Mouse (Mus musculus): ENCODE data around the gene Samhd1. TPM values are rescaled to one million over a fixed set of nuclear protein-coding genes. Genes with fewer than 3 reads are reported as not detected.
A peak's percentile ranks its signal among the peaks of the same experiment; 100 is the strongest.

Samhd1 gene
- polyA plus RNA-seq, 1 experiment from 2014 or later, result 18.0 TPM

DNA sequence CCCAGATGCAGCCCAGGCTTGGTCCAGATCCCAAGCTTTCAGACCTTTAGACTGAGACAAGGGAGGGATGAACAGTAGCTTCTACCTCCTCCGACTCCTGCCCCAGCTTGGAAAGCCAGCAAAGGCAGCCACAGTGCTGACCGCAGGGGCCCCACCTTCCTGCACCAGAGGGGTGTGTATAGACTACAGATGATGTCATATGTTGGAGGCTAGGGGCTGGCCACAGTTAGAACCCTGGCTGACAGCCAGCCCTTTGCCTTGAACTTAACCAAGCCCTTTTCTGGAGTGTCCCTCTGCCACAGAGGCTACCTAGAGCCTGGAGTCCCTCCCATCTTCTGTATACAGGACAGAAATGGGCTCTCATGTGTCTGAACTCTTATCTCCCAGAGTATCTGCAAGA is 63.5 kb downstream of the Samhd1 start:
- Histone ChIP-seq H3K4me1 (replicated peaks) (peaks cover 97% of the 10 kb centered on the region), H3K27ac (ENCODE audit: poor library complexity, severe bottlenecking) (peak overlapping the region; percentile 95), H3K27me3 (replicated peaks) (no peaks in the 10 kb centered on the region), H3K9me3 (replicated peaks) (no peaks in the 10 kb centered on the region), H3K4me3 (peak overlapping the region; percentile 13; the same call in 1 of the 2 replicates), H3K9ac (peak overlapping the region; percentile 69), H3K36me3 (0 out of 2 replicates have a peak, but pooled peaks cover 5% of the 10 kb centered on the region), H3K4me2 (peak overlapping the region; percentile 49)
- ATAC-seq (ENCODE audit: insufficient number of reproducible peaks, low FRiP score), result peak; percentile 70
- WGBS, result 14% methylated on average over 2 of the region's 2 CpGs

DNA sequence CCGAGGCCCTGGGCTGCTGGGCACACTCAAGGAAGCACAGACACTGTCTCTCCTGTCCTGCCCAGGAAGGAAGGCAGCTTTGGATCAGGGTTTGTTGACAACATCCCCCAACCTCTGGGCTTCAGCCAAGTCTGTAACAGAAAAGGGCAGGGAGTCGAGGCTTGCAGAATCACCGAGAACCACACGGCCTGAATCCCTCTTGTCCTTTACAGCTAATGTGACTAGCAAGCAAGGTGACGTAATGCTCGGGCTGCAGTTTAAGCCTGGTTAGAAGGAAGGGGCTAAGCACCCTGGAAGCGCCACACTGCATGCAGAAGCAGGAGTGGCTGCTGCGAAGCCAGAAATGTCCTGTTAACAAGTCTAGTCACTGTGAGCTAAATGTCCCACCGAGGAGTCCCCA is 64.7 kb downstream of the Samhd1 start:
- Histone ChIP-seq H3K4me3 (no peak overlapping the region), H3K27me3 (replicated peaks) (no peaks in the 10 kb centered on the region), H3K4me1 (replicated peaks) (peaks cover 95% of the 10 kb centered on the region), H3K27ac (ENCODE audit: poor library complexity, severe bottlenecking) (peak overlapping the region; percentile 95), H3K4me2 (peak overlapping the region; percentile 49), H3K9ac (peak overlapping the region; percentile 69), H3K9me3 (replicated peaks) (no peaks in the 10 kb centered on the region), H3K36me3 (0 out of 2 replicates have a peak, but pooled peaks cover 5% of the 10 kb centered on the region)
- no peak; the same call in 1 of the 2 replicates for ATAC-seq (ENCODE audit: insufficient number of reproducible peaks, low FRiP score)
- 19% methylated on average over 9 of the region's 9 CpGs for WGBS

DNA sequence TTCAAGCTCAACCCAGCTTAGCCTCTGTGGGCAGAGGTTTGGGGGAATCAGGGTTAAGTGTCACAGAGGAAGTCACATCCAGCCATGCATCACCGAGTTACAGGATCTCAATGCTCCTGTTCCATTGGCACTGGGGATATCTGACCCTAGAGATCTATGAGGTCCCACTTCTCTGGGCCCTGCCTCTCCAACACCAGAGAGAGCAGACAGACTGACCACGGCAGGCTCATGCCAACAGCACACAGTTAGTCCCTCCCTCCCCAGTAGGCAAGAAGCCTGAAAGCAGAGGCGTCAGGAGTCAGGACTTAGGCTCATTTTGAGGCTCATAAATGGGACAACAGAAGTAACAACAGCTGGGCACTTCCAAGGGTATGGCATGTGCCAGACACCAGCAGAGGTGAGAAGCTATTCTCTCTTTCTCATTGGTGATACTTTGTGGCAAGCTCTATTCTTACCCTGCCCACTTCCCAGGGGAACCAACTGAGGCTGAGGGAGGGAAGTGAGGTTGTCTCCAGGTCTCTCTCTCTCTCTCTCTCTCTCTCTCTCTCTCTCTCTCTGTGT is 65.2 kb downstream of the Samhd1 start:
- WGBS, result 30% methylated on average over 3 of the region's 3 CpGs
- Histone ChIP-seq H3K4me3 (no peak overlapping the region), H3K4me2 (peak overlapping the region; percentile 49), H3K9ac (peak overlapping the region; percentile 69), H3K4me1 (replicated peaks) (peaks cover 95% of the 10 kb centered on the region), H3K27me3 (replicated peaks) (no peaks in the 10 kb centered on the region), H3K9me3 (replicated peaks) (no peaks in the 10 kb centered on the region), H3K27ac (ENCODE audit: poor library complexity, severe bottlenecking) (peak overlapping the region; percentile 95), H3K36me3 (0 out of 2 replicates have a peak, but pooled peaks cover 5% of the 10 kb centered on the region)
- no peak for ATAC-seq (ENCODE audit: insufficient number of reproducible peaks, low FRiP score)

DNA sequence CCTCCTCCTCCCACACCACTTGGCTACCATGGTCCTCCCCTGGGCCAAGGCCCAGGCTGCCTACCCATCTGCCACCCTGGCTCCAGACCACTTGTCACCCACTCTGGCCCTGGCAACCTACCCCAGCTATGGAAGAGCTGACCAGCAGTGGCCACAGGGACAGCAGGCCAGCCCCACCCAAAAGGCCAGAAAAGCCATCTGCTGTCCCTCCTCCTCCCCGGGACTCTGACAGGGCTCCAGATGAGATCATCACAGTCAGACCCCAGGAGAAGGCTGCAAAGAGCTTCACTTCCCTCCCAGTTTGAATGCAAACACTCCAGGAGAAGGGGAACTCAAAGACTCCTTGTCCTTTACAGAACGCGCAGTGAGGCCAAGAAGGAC is 65.7 kb downstream of the Samhd1 start:
- no peaks in the 10 kb centered on the region for H3K27me3 ChIP-seq (replicated peaks)
- no peak for ATAC-seq (ENCODE audit: insufficient number of reproducible peaks, low FRiP score)
- H3K36me3 ChIP-seq, result 0 out of 2 replicates have a peak, but pooled peaks cover 5% of the 10 kb centered on the region
- 36% methylated on average over 3 of the region's 3 CpGs for WGBS
- peaks cover 95% of the 10 kb centered on the region for H3K4me1 ChIP-seq (replicated peaks)
- H3K9ac ChIP-seq, result peak overlapping the region; percentile 69
- peak overlapping the region; percentile 95 for H3K27ac ChIP-seq (ENCODE audit: poor library complexity, severe bottlenecking)
- no peaks in the 10 kb centered on the region for H3K9me3 ChIP-seq (replicated peaks)
- no peak overlapping the region for H3K4me3 ChIP-seq
- H3K4me2 ChIP-seq, result peak overlapping the region; percentile 49; the same call in 1 of the 2 replicates

DNA sequence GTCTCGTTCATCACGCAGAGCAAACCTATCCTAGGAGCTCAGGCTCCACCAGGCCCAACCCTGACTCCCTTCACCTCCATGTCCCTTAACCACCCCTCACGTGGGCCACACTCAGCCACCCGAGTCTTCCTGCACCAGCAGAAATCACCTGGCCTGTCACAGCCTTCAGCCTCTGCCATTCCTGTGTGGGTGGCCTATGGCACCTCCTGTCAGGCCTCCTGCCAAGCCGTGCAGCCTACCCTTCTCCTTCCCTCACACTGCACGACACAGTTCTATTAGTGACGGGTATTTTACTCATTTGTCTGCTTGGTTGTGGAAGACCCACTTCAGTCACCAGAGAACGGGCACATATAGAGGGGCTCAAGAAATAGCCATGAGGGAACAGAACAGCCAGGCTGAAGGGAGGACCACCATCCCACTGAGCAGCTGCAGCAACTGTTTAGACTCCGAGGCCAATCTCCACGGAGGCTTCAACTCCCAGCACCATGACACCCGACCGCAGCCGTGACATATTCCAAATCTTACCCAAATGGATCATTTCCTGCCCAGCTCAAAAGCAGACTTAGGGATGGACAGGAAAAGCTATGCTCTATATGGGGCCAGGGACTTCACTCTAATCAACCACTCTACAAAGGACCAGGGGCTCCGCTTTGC is 66.2 kb downstream of the Samhd1 start:
- ATAC-seq (ENCODE audit: insufficient number of reproducible peaks, low FRiP score), result no peak
- 72% methylated on average over 14 of the region's 14 CpGs for WGBS

DNA sequence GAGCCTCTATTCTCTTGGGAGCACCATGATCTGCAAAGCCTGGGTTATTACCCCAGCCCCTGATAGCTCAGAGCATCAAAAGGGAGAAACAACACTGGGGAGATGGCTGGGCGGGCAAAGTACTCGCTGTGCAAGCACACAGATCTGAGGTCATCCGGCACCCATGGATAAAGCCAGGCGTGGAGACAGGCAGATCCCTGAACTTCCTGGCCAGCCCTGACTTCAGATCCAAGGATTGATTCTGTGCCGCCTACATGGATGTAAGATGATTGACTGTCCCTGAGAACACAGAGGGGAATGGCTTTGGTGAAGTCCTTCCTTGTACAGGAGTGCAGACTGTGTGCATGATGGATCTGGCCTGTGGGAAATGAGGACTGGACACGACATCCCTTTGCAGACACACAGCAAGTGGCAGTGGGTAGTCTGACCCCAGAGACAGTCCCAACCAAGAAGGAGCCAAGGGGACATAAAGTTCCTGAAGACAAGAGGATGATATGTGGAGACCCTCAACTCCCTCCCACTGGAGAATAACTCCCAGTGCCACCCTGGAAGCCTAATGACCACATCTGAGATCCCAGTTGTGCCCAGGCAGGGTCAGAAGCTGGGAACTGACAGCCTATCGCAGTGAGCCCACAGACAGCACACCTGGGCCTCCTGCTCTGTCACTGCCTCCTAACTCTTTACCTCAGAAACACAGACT is 68.2 kb downstream of the Samhd1 start:
- 70% methylated on average over 7 of the region's 7 CpGs for WGBS
- Histone ChIP-seq H3K9me3 (replicated peaks) (no peaks in the 10 kb centered on the region), H3K4me2 (no peak overlapping the region), H3K4me1 (replicated peaks) (peaks cover 88% of the 10 kb centered on the region), H3K27me3 (replicated peaks) (no peaks in the 10 kb centered on the region), H3K27ac (ENCODE audit: poor library complexity, severe bottlenecking) (0 out of 2 replicates have a peak overlapping the region, but pooled peaks have one; percentile 18), H3K36me3 (no peaks in the 10 kb centered on the region), H3K9ac (peak overlapping the region; percentile 12; the same call in 1 of the 2 replicates), H3K4me3 (no peak overlapping the region)
- no peak for ATAC-seq (ENCODE audit: insufficient number of reproducible peaks, low FRiP score)

More for the DNA sequence above, 66.2 kb downstream of the Samhd1 start:
- Histone ChIP-seq H3K4me2 (peak overlapping the region; percentile 49; the same call in 1 of the 2 replicates), H3K4me3 (no peak overlapping the region), H3K27ac (ENCODE audit: poor library complexity, severe bottlenecking) (peak overlapping the region; percentile 95), H3K36me3 (0 out of 2 replicates have a peak, but pooled peaks cover 5% of the 10 kb centered on the region), H3K4me1 (replicated peaks) (peaks cover 95% of the 10 kb centered on the region), H3K9me3 (replicated peaks) (no peaks in the 10 kb centered on the region), H3K9ac (peak overlapping the region; percentile 69), H3K27me3 (replicated peaks) (no peaks in the 10 kb centered on the region)

DNA sequence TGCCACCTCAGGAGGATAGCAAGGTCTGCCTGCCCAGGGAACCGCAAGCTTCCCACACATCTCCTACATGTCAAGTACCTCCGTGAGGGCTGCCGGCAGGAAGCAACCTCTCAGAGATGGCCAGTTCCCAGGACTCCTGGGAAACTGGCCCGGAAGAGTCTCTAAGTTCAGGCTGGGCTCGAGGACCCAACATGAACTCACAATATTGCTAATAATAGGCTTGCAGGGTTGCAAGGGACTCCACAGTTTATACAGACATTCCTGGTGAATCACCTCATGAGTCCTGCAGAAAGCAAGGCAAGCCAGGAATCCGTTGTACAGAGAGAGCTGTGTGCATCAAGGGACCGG is 69.2 kb downstream of the Samhd1 start:
- Histone ChIP-seq H3K4me2 (peak overlapping the region; percentile 14; the same call in 1 of the 2 replicates), H3K4me1 (replicated peaks) (peaks cover 77% of the 10 kb centered on the region), H3K4me3 (no peak overlapping the region), H3K9me3 (replicated peaks) (no peaks in the 10 kb centered on the region), H3K27me3 (replicated peaks) (no peaks in the 10 kb centered on the region), H3K27ac (ENCODE audit: poor library complexity, severe bottlenecking) (peak overlapping the region; percentile 72), H3K36me3 (0 out of 2 replicates have a peak, but pooled peaks cover 3% of the 10 kb centered on the region), H3K9ac (peak overlapping the region; percentile 2; the same call in 1 of the 2 replicates)
- WGBS, result 27% methylated on average over 7 of the region's 7 CpGs
- ATAC-seq (ENCODE audit: insufficient number of reproducible peaks, low FRiP score), result no peak

DNA sequence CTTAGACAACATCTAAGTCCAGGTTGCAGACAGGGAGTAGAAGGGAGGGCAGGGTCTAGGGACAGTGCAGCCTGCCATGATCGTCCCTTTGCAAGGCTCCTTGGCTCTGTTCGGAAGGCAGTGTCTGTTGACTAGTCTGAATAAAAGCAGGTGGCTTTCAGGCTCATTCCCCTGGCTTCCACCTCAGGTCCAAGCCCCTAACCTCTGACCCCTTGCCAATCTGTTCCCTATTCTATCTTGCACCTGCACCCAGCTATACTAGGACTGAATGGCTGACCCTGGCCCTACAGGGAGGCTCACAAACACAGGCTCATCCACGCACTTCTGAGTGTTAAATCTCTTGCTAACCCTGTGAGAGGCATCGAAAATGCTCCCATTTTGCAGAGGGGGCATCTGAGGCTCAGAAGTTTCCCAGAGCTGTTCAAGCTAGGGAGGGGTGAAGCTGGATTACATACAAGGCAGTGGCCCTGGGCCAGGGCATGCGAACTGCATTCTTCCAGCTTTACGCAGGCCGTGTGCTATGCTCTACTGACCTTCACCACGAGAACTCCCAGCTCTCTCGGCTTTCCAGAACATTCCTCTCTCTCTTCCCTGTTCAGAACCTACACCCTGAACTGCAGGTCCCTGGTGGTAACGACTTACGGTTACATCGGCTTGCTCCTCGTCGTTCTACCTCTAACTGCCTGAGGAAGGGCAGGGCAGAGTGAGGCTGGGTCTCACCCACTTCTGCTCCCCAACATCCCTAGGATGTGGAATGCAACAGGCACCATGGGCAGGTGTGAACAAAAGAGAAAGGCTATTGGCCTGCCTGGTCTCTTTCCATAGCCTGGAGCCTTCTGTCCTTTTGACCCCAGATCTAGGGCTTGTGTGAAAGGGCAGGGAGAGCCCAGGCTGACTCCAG is 69.8 kb downstream of the Samhd1 start:
- 76% methylated on average over 14 of the region's 14 CpGs for WGBS
- Histone ChIP-seq H3K36me3 (peaks cover 4% of the 10 kb centered on the region), H3K4me3 (no peak overlapping the region), H3K27me3 (replicated peaks) (no peaks in the 10 kb centered on the region), H3K4me1 (replicated peaks) (peaks cover 71% of the 10 kb centered on the region), H3K9me3 (replicated peaks) (no peaks in the 10 kb centered on the region), H3K4me2 (peak overlapping the region; percentile 14; the same call in 1 of the 2 replicates), H3K9ac (peak overlapping the region; percentile 23; the same call in 1 of the 2 replicates), H3K27ac (ENCODE audit: poor library complexity, severe bottlenecking) (peak overlapping the region; percentile 72)
- ATAC-seq (ENCODE audit: insufficient number of reproducible peaks, low FRiP score), result no peak

DNA sequence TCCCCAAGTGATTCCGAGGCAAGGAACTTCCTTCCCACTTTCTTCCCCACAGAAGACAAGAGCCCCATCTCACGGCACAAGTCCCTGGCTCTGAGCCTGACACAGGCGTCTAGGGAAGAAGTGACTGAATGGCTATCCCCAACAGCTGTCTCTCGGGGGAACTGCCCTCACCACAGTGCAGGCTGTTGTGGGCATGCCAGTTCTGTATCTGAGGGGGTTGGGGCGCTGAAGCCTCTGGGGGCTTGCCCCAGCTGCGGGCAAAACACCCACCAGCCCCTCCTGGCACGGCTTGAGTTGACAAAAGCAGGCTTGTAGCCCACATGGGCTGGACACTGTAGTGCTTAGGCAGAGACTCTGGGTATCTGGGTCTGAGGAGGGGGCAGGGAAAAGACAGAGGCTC is 70.9 kb downstream of the Samhd1 start:
- no peaks in the 10 kb centered on the region for H3K9me3 ChIP-seq (replicated peaks)
- peak overlapping the region; percentile 23; the same call in 1 of the 2 replicates for H3K9ac ChIP-seq
- 67% methylated on average over 7 of the region's 7 CpGs for WGBS
- H3K4me3 ChIP-seq, result no peak overlapping the region
- H3K27me3 ChIP-seq (replicated peaks), result no peaks in the 10 kb centered on the region
- peaks cover 15% of the 10 kb centered on the region for H3K36me3 ChIP-seq
- ATAC-seq (ENCODE audit: insufficient number of reproducible peaks, low FRiP score), result no peak
- no peak overlapping the region for H3K4me2 ChIP-seq
- no peak overlapping the region for H3K27ac ChIP-seq (ENCODE audit: poor library complexity, severe bottlenecking)
- peaks cover 68% of the 10 kb centered on the region for H3K4me1 ChIP-seq (replicated peaks)

DNA sequence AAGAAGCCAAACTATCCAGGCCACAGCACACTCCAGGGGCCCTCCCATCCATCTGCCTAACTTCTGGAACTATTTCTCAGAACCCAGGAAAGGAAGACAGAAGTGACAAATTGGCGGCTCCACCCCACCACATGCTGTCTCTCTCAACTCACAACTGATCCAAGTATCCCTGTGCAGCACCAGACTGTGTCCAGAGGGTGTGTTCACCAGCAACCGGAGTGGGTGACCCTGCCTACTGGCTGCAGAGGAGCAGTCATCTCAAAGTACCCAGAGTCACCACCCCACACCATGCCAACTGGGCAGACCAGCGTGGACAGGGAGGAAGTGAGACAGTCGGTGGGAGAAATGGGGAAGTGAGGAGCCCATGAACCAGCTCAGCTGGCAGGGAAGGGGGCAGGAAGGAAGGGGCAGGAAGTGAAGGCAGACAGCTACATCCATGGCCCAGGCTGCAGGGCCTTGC is 71.8 kb downstream of the Samhd1 start:
- ATAC-seq (ENCODE audit: insufficient number of reproducible peaks, low FRiP score), result no peak
- H3K36me3 ChIP-seq, result peaks cover 17% of the 10 kb centered on the region
- no peak overlapping the region for H3K4me2 ChIP-seq
- H3K4me3 ChIP-seq, result no peak overlapping the region
- H3K27me3 ChIP-seq (replicated peaks), result no peaks in the 10 kb centered on the region
- peaks cover 69% of the 10 kb centered on the region for H3K4me1 ChIP-seq (replicated peaks)
- WGBS, result 58% methylated on average over 4 of the region's 4 CpGs
- H3K27ac ChIP-seq (ENCODE audit: poor library complexity, severe bottlenecking), result no peak overlapping the region
- no peaks in the 10 kb centered on the region for H3K9me3 ChIP-seq (replicated peaks)
- H3K9ac ChIP-seq, result peak overlapping the region; percentile 44; the same call in 1 of the 2 replicates

All from heart, embryonic 12.5 days (tissue).